Mouse (Mus musculus): ENCODE measurements around the gene Pex14.
A peak's percentile ranks its signal among the peaks of the same experiment; 100 is the strongest.

GRCm38 (mm10) chr4:149099369-149100017, at the start of gene Pex14:
- TF ChIP-seq POLR2A (IDR thresholded peaks at IDR 0.05; ENCODE audit: borderline replicate concordance, control insufficient read depth, low read depth, low read length) (peak; percentile 64; the same call in 1 of the 2 replicates), CTCF (IDR thresholded peaks at IDR 0.05; ENCODE audit: control insufficient read depth, insufficient read depth, low read length) (no peak)

All from bone marrow, adult 2 months (tissue).